Mouse (Mus musculus) cortical plate, adult 2 months (tissue): ENCODE results near the gene Mast2.

Experiments used
- CTCF ChIP-seq: fragments of 200-500 bp; IDR thresholded peaks from 2 replicates; pipeline ENCODE4 v1.5.1; 2011; ENCODE audit warnings: mild to moderate bottlenecking, control low read depth, low read length; ENCODE audit not compliant: insufficient read depth; ENCODE audit errors: extremely low read depth
- POLR2A ChIP-seq: fragments of 200-500 bp; IDR thresholded peaks from 2 replicates; pipeline ENCODE4 v1.6.1; 2011; ENCODE audit warnings: mild to moderate bottlenecking, low read length, control low read depth; ENCODE audit not compliant: insufficient read depth; ENCODE audit errors: extremely low read depth

DNA sequence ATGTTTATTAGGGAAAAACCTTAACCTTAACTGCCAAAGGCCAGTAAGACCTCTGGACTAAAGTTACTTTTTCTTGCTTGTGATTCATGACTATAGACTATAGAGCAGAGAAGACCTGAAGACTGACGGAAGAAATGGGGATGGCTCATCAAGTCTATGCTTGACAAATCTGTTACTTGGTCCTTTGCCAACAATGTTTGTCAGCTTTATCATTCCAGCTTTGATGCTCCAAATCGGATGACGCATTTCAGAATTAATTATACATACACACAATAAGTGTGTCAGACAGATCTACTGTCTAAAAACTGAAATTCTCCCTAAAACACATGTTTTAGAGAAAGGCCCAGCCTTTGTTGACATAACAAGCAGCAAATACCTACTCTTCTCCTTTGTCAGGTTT lies 134.7 kb downstream of the Mast2 start:
- TF ChIP-seq CTCF (no peak), POLR2A (no peak)
